In genomic region chr1:79697382-79697781, GRCm38 (mm10) we compare ENCODE assay signal across 8 mouse cellular contexts. TPM values are rescaled to one million over a fixed set of nuclear protein-coding genes. Genes with fewer than 3 reads are reported as not detected.
DNase-seq lines count a peak whose midpoint lies in the region; ATAC-seq lines count a peak whose summit lies in the region.

No protein-coding gene starts in this region.

- peak overlapping the region; percentile 10; the same call in 1 of the 2 replicates for H3K4me2 ChIP-seq in kidney, embryonic 15.5 days
- H3K4me2 ChIP-seq in heart, embryonic 15.5 days: no peak overlapping the region
- no peak overlapping the region for H3K4me2 ChIP-seq in midbrain, embryonic 15.5 days

- peaks cover 11% of the 10 kb centered on the region for H3K4me1 ChIP-seq in kidney, embryonic 15.5 days
- H3K4me1 ChIP-seq in heart, embryonic 15.5 days (replicated peaks): peaks cover 7% of the 10 kb centered on the region
- peaks cover 6% of the 10 kb centered on the region; the same call in 1 of the 2 replicates for H3K4me1 ChIP-seq in midbrain, embryonic 15.5 days

- no peak for DNase-seq in kidney, adult 11 months
- DNase-seq in brain, embryonic 18.5 days (ENCODE audit: low read depth, low spot score): peak; percentile 45
- peak; percentile 43 to 47 for DNase-seq in layer of hippocampus, postnatal 14 days (ENCODE audit: low spot score in 2 of 2)
- DNase-seq in spleen, postnatal 4 days (ENCODE audit: low spot score in 2 of 2): no peak
- DNase-seq in urinary bladder, postnatal 10 days (ENCODE audit: low spot score): no peak

- no peak overlapping the region for H3K4me3 ChIP-seq in kidney, embryonic 15.5 days (replicated peaks)
- no peak overlapping the region for H3K4me3 ChIP-seq in heart, embryonic 15.5 days
- no peak overlapping the region for H3K4me3 ChIP-seq in midbrain, embryonic 15.5 days

- H3K27ac ChIP-seq in kidney, embryonic 15.5 days: no peak overlapping the region; the same call in 1 of the 2 replicates
- no peak overlapping the region for H3K27ac ChIP-seq in heart, embryonic 15.5 days
- no peak overlapping the region for H3K27ac ChIP-seq in midbrain, embryonic 15.5 days

- ATAC-seq in kidney, embryonic 15.5 days (replicated peaks; ENCODE audit: low FRiP score): peak; percentile 86
- ATAC-seq in heart, embryonic 15.5 days (replicated peaks; ENCODE audit: insufficient number of reproducible peaks, insufficient read depth, low FRiP score, low read depth): peak; percentile 50
- peak; percentile 85 for ATAC-seq in midbrain, embryonic 15.5 days (replicated peaks)

- H3K36me3 ChIP-seq in kidney, embryonic 15.5 days: 0 out of 2 replicates have a peak, but pooled peaks cover 3% of the 10 kb centered on the region
- 0 out of 2 replicates have a peak, but pooled peaks cover 6% of the 10 kb centered on the region for H3K36me3 ChIP-seq in heart, embryonic 15.5 days
- 0 out of 2 replicates have a peak, but pooled peaks cover 7% of the 10 kb centered on the region for H3K36me3 ChIP-seq in midbrain, embryonic 15.5 days (replicated peaks)

- no peaks in the 10 kb centered on the region for H3K9me3 ChIP-seq in kidney, embryonic 15.5 days (replicated peaks)
- no peaks in the 10 kb centered on the region for H3K9me3 ChIP-seq in heart, embryonic 15.5 days (replicated peaks)
- no peaks in the 10 kb centered on the region for H3K9me3 ChIP-seq in midbrain, embryonic 15.5 days

- WGBS in kidney, embryonic 15.5 days: 21% methylated on average over 9 of the region's 9 CpGs
- WGBS in heart, embryonic 15.5 days: 51% methylated on average over 9 of the region's 9 CpGs
- 29% methylated on average over 9 of the region's 9 CpGs for WGBS in midbrain, embryonic 15.5 days

- H3K27me3 ChIP-seq in kidney, embryonic 15.5 days: no peaks in the 10 kb centered on the region
- no peaks in the 10 kb centered on the region for H3K27me3 ChIP-seq in heart, embryonic 15.5 days
- H3K27me3 ChIP-seq in midbrain, embryonic 15.5 days (replicated peaks): no peaks in the 10 kb centered on the region

- no peak overlapping the region for H3K9ac ChIP-seq in kidney, embryonic 15.5 days
- H3K9ac ChIP-seq in heart, embryonic 15.5 days: no peak overlapping the region
- no peak overlapping the region for H3K9ac ChIP-seq in midbrain, embryonic 15.5 days

RNA-seq across cellular contexts. Expression of gene Ap1s3, which starts 25.6 kb away (rescaled TPM):
- 1.1 and 1.3 TPM in 2 replicates for polyA plus RNA-seq in kidney, embryonic 15.5 days (2015; fragmentation: Nextera tagmentation; extraction: Ambion mirVana)
- 0.09 and 0.51 TPM in 2 replicates for polyA plus RNA-seq in heart, embryonic 15.5 days (2015; fragmentation: Nextera tagmentation; extraction: Ambion mirVana)
- total RNA-seq in layer of hippocampus, postnatal 14 days (2021): 1 to 10 TPM; 1.4 to 3.3 TPM
- 0.15 and 0.37 TPM in 2 replicates for polyA plus RNA-seq in midbrain, embryonic 15.5 days (2015; fragmentation: Nextera tagmentation; extraction: Ambion mirVana)

Comparison
In these comparisons a context has a peak if more than half of its experiments do, and no peak if none do; other contexts are left out.
1. DNase-seq: peak in brain, embryonic 18.5 days (single experiment) and layer of hippocampus, postnatal 14 days (2 of 2); none in kidney, adult 11 months (single experiment), spleen, postnatal 4 days (0 of 2) and urinary bladder, postnatal 10 days (single experiment).
2. Peak in every context shown above with its lines, with median percentiles within 50 percentile points of each other: ATAC-seq.